Mouse (Mus musculus) CH12.LX (cell line): ENCODE data around the gene Ppt2. TPM values are rescaled to one million over a fixed set of nuclear protein-coding genes. Genes with fewer than 3 reads are reported as not detected.

Experiments
- DNase-seq: peaks from one replicate; pipeline ENCODE4 v3.0.0-alpha.2; 2013; ENCODE audit errors: extremely low read depth
- H3K27ac ChIP-seq: 2 replicates; pipeline ENCODE4 v1.5.1; 2012; ENCODE audit warnings: low read depth, mild to moderate bottlenecking, control low read depth, moderate library complexity; ENCODE audit not compliant: insufficient read depth
- H3K27me3 ChIP-seq: replicated peaks from 2 replicates; pipeline ENCODE3; 2012; ENCODE audit warnings: inconsistent platforms
- H3K36me3 ChIP-seq, 2 experiments: replicated peaks in 1 of 2; 2 replicates each; pipeline versions ENCODE3 to v1.6.1; 2012; ENCODE audit warnings: inconsistent platforms in 1 of 2, low read length in 1 of 2, mild to moderate bottlenecking in 1 of 2, mixed read lengths in 1 of 2, moderate library complexity in 1 of 2; ENCODE audit not compliant: control insufficient read depth in 1 of 2, insufficient read depth in 1 of 2
- H3K4me1 ChIP-seq, 2 experiments: 2 replicates each; pipeline ENCODE4 v1.6.1; 2012; ENCODE audit warnings: inconsistent platforms in 1 of 2, moderate library complexity in 1 of 2; ENCODE audit not compliant: insufficient read depth in 2 of 2, control insufficient read depth in 1 of 2
- H3K4me2 ChIP-seq: 2 replicates; pipeline ENCODE4 v1.6.1; 2012; ENCODE audit warnings: low read depth, mild to moderate bottlenecking, control low read depth; ENCODE audit not compliant: poor library complexity, insufficient read depth, severe bottlenecking
- H3K4me3 ChIP-seq, 3 experiments: fragments of 150-350 bp in 1 of 3; sonication (generic) in 1 of 3; replicated peaks in 1 of 3; 2 replicates each; pipeline versions ENCODE3 to v1.5.1; 2011 to 2012; ENCODE audit warnings: low read depth in 2 of 3, low read length in 2 of 3, mild to moderate bottlenecking in 2 of 3, moderate library complexity in 2 of 3, control low read depth in 1 of 3, improper control_type of control experiment in 1 of 3, inconsistent platforms in 1 of 3, mixed read lengths in 1 of 3; ENCODE audit not compliant: poor library complexity in 1 of 3
- H3K79me2 ChIP-seq: replicated peaks from 2 replicates; pipeline ENCODE4 v1.6.1; 2012; ENCODE audit warnings: mild to moderate bottlenecking, moderate library complexity; ENCODE audit not compliant: control insufficient read depth, poor library complexity, insufficient read depth, severe bottlenecking; ENCODE audit errors: extremely low read depth
- H3K9ac ChIP-seq: 2 replicates; pipeline ENCODE4 v1.6.1; 2012; ENCODE audit warnings: low read depth, mild to moderate bottlenecking, control low read depth, moderate library complexity; ENCODE audit not compliant: insufficient read depth
- H3K9me3 ChIP-seq: replicated peaks from 2 replicates; pipeline ENCODE3; 2012; ENCODE audit warnings: low read length, inconsistent platforms, mixed read lengths
- BHLHE40 ChIP-seq: IDR thresholded peaks from 2 replicates; pipeline ENCODE4 v1.6.1; 2011; ENCODE audit warnings: mild to moderate bottlenecking, low read depth, low read length, improper control_type of control experiment
- CHD2 ChIP-seq: IDR thresholded peaks from 2 replicates; pipeline ENCODE4 v1.6.1; 2011; ENCODE audit warnings: low read length, improper control_type of control experiment
- CTCF ChIP-seq, 2 experiments: IDR thresholded peaks in 1 of 2; conservative IDR thresholded peaks in 1 of 2; 2 replicates each; pipeline ENCODE4 v1.5.1; 2011 to 2012; ENCODE audit warnings: low read depth in 2 of 2, low read length in 2 of 2, improper control_type of control experiment in 1 of 2, inconsistent platforms in 1 of 2, mild to moderate bottlenecking in 1 of 2, moderate library complexity in 1 of 2
- ELF1 ChIP-seq: IDR thresholded peaks from 2 replicates; pipeline ENCODE4 v1.6.1; 2014; ENCODE audit warnings: low read depth, mild to moderate bottlenecking, inconsistent platforms, low read length, improper control_type of control experiment
- GABPA ChIP-seq: IDR thresholded peaks from 2 replicates; pipeline ENCODE4 v1.6.1; 2012; ENCODE audit warnings: low read depth, low read length, improper control_type of control experiment, inconsistent platforms; ENCODE audit not compliant: insufficient replicate concordance
- HCFC1 ChIP-seq: IDR thresholded peaks from 2 replicates; pipeline ENCODE4 v1.6.1; 2012; ENCODE audit warnings: low read depth, mild to moderate bottlenecking, inconsistent platforms, low read length, improper control_type of control experiment
- KAT2A ChIP-seq: IDR thresholded peaks from 2 replicates; pipeline ENCODE4 v1.6.1; 2012; ENCODE audit warnings: low read length, improper control_type of control experiment, inconsistent platforms; ENCODE audit not compliant: insufficient replicate concordance
- MAX ChIP-seq: IDR thresholded peaks from 2 replicates; pipeline ENCODE4 v1.6.1; 2011; ENCODE audit warnings: low read length, improper control_type of control experiment
- MEF2A ChIP-seq: IDR thresholded peaks from 2 replicates; pipeline ENCODE4 v1.6.1; 2014; ENCODE audit warnings: low read depth, mild to moderate bottlenecking, inconsistent platforms, low read length, improper control_type of control experiment, borderline replicate concordance
- NELFE ChIP-seq: IDR thresholded peaks from 2 replicates; pipeline ENCODE4 v1.6.1; 2011; ENCODE audit warnings: low read depth, low read length, improper control_type of control experiment
- PAX5 ChIP-seq: IDR thresholded peaks from 2 replicates; pipeline ENCODE4 v1.6.1; 2012; ENCODE audit warnings: low read length, inconsistent platforms, mixed read lengths
- POLR2AphosphoS2 ChIP-seq: IDR thresholded peaks from 2 replicates; pipeline ENCODE4 v1.6.1; 2011; ENCODE audit warnings: low read depth, low read length, improper control_type of control experiment
- RCOR1 ChIP-seq: conservative IDR thresholded peaks from 2 replicates; pipeline ENCODE4 v1.6.1; 2012; ENCODE audit warnings: low read depth, mild to moderate bottlenecking, inconsistent platforms, low read length, improper control_type of control experiment
- TCF12 ChIP-seq: IDR thresholded peaks from 2 replicates; pipeline ENCODE4 v1.6.1; 2014; ENCODE audit warnings: low read depth, mild to moderate bottlenecking, inconsistent platforms, low read length, improper control_type of control experiment
- UBTF ChIP-seq: IDR thresholded peaks from 2 replicates; pipeline ENCODE4 v1.6.1; 2012; ENCODE audit warnings: low read depth, mild to moderate bottlenecking, inconsistent platforms, low read length, improper control_type of control experiment, moderate library complexity
- ZC3H11A ChIP-seq: IDR thresholded peaks from 2 replicates; pipeline ENCODE4 v1.6.1; 2012; ENCODE audit warnings: low read depth, mild to moderate bottlenecking, inconsistent platforms, low read length, improper control_type of control experiment
- ZKSCAN1 ChIP-seq: IDR thresholded peaks from 2 replicates; pipeline ENCODE4 v1.6.1; 2012; ENCODE audit warnings: low read depth, inconsistent platforms, low read length, improper control_type of control experiment, borderline replicate concordance
- dilution Hi-C: fragments of 300-500 bp; cut with MboI; formaldehyde crosslinking; loops from 2 replicates; pipeline ENCODE4 v1.14.3; 2020; ENCODE audit warnings: low sequenced_read_pairs; ENCODE audit not compliant: extremely low pct_unique_long_range_greater_than_20kb, extremely low pct_ligation_motif_present
- in situ Hi-C: fragments of 300-500 bp; cut with MboI; formaldehyde crosslinking; loops from 3 replicates; pipeline ENCODE4 v1.14.3; 2019; ENCODE audit warnings: low sequenced_read_pairs, low pct_ligation_motif_present, low pct_unique_long_range_greater_than_20kb, mixed read lengths
- polyA plus RNA-seq: library from polyadenylated mRNA; unstranded; fragments of >175 nt; gene quantifications from 2 replicates; pipeline ENCODE4 v1.2.1, GENCODE M21; 2012; ENCODE audit warnings: low read depth; ENCODE audit not compliant: insufficient read length
- total RNA-seq, 2 experiments: library from RNA; depleted of rRNA; stranded (reverse); fragments of 300-350 nt in 1 of 2; fragments of >200 nt in 1 of 2; gene quantifications; 2 replicates each; pipeline ENCODE4 v1.2.3; 2012 to 2014

Gene Ppt2
- total and polyA plus RNA-seq, 3 experiments, result 0.84 to 1.9 TPM; not detected in 1

DNA sequence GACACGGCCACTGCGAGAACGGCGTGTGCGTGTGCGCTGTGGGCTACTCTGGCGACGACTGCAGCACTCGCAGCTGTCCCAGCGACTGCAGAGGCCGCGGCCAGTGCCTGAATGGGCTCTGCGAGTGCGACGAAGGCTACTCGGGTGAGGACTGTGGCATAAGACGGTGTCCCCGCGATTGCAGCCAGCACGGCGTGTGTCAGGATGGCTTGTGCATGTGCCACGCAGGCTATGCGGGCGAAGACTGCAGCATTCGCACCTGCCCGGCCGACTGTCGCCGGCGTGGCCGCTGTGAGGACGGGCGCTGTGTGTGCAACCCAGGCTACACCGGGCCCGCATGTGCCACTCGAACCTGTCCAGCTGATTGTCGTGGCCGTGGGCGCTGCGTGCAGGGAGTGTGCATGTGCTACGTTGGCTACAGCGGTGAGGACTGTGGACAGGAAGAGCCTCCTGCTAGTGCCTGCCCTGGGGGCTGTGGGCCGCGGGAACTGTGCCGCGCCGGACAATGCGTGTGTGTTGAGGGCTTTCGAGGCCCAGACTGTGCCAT, 44.0 kb upstream of the Ppt2 start:
- peaks cover 68% of the 10 kb centered on the region for H3K27me3 ChIP-seq
- in situ Hi-C loops, result no loop called here

DNA sequence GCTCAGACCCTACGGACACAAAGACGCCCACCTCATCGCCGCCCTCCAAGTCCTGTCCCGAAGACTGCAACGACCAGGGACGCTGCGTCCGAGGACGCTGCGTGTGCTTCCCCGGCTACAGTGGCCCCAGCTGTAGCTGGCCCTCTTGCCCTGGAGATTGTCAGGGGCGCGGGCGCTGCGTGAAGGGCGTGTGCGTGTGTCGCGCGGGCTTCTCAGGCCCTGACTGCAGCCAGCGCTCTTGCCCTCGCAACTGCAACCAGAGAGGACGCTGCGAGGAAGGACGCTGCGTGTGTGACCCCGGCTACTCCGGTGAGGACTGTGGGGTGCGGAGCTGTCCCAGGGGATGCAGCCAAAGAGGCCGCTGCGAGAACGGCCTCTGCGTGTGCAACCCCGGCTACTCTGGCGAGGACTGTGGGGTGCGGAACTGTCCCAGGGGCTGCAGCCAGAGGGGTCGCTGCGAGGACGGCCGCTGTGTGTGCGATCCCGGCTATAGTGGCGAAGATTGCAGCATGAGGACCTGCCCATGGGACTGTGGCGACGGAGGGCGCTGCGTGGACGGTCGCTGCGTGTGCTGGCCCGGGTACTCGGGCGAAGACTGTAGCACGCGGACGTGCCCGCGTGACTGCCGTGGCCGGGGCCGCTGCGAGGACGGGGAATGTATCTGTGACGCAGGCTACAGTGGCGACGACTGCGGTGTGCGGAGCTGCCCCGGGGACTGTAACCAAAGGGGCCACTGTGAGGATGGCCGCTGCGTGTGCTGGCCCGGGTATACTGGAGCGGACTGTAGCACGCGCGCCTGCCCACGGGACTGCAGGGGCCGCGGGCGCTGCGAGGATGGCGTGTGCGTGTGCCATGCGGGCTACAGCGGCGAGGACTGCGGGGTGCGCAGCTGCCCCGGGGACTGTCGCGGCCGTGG, 43.1 kb upstream of the Ppt2 start:
- H3K9me3 ChIP-seq, result peaks cover 21% of the 10 kb centered on the region
- dilution Hi-C loops, result no loop called here
- H3K36me3 ChIP-seq, result no peaks in the 10 kb centered on the region
- no peak for TF ChIP-seq GABPA
- no peak for TF ChIP-seq ZC3H11A
- no peak for TF ChIP-seq MAX
- no peak for TF ChIP-seq MEF2A
- no peak overlapping the region for H3K4me2 ChIP-seq
- no peak overlapping the region for H3K4me3 ChIP-seq
- H3K4me1 ChIP-seq, result no peaks in the 10 kb centered on the region
- no peak for DNase-seq
- H3K79me2 ChIP-seq, result no peaks in the 10 kb centered on the region
- H3K27me3 ChIP-seq, result peaks cover 67% of the 10 kb centered on the region
- no peak overlapping the region for H3K9ac ChIP-seq
- in situ Hi-C loops, result no loop called here
- no peak overlapping the region for H3K27ac ChIP-seq

More for the DNA sequence above, 44.0 kb upstream of the Ppt2 start:
- Histone ChIP-seq H3K79me2 (no peaks in the 10 kb centered on the region), H3K36me3 (no peaks in the 10 kb centered on the region), H3K4me1 (no peaks in the 10 kb centered on the region), H3K9ac (no peak overlapping the region), H3K9me3 (peaks cover 21% of the 10 kb centered on the region), H3K27ac (no peak overlapping the region), H3K4me3 (no peak overlapping the region), H3K4me2 (no peak overlapping the region)
- TF ChIP-seq RCOR1, result no peak
- no peak for TF ChIP-seq ELF1
- TF ChIP-seq TCF12, result no peak
- TF ChIP-seq HCFC1, result no peak
- TF ChIP-seq ZKSCAN1, result no peak
- no peak for TF ChIP-seq PAX5
- no peak for TF ChIP-seq CTCF (conservative IDR thresholded peaks at IDR 0.05 in 1 of 2, IDR thresholded peaks at IDR 0.05 in 1 of 2; ENCODE audit: low read depth in 2 of 2, low read length in 2 of 2)
- dilution Hi-C loops, result no loop called here
- no peak for DNase-seq

DNA sequence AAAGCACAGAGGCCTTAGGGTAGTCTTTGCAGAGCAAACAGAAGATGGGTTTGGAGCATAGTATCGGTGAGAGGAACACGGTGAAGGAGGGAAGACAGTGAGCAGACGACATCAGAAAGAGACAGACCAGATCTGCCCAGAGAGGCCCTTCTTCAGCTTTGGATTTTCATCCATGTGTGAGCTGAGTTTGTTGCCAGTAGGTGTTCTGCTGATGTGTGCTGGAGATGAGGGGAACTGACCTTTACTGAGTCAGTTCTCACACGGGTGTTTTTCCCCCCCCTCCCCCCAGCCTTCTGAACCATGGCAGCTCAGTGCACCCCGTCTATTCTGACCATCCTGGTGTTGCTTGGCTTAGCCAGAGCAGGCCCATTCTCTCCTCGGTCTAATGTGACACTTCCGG, 41.9 kb upstream of the Ppt2 start, which contains the start of gene Tnxb:
TSS of gene Tnxb (plus strand) at position 301 of the 400 bp plus-strand sequence.
- no peak for TF ChIP-seq UBTF
- TF ChIP-seq ZKSCAN1, result no peak
- no peak for TF ChIP-seq CHD2
- no peak for TF ChIP-seq CTCF (conservative IDR thresholded peaks at IDR 0.05 in 1 of 2, IDR thresholded peaks at IDR 0.05 in 1 of 2; ENCODE audit: low read depth in 2 of 2, low read length in 2 of 2)
- no peak for TF ChIP-seq BHLHE40
- no peak for TF ChIP-seq KAT2A
- no peak for TF ChIP-seq RCOR1
- no peak for TF ChIP-seq HCFC1
- TF ChIP-seq PAX5, result no peak
- TF ChIP-seq NELFE, result no peak
- TF ChIP-seq POLR2AphosphoS2, result no peak
- no peak for DNase-seq
- Histone ChIP-seq H3K27ac (no peak within 1 kb of the TSS), H3K79me2 (no peaks in the 10 kb centered on the region), H3K9ac (no peak within 1 kb of the TSS), H3K27me3 (peaks cover 66% of the 10 kb centered on the region), H3K36me3 (no peaks in the 10 kb centered on the region), H3K4me1 (no peaks in the 10 kb centered on the region), H3K9me3 (peaks cover 21% of the 10 kb centered on the region), H3K4me2 (no peak within 1 kb of the TSS), H3K4me3 (no peak within 1 kb of the TSS)
- dilution Hi-C loops, result no loop called here
- in situ Hi-C loops, result no loop called here
